Mouse (Mus musculus) forebrain, embryonic 14.5 days (tissue): ENCODE results near the gene Gm9. TPM values are rescaled to one million over a fixed set of nuclear protein-coding genes. Genes with fewer than 3 reads are reported as not detected.

Experiments
- ATAC-seq: fragments of 200-750 bp; cut with Nextera tagmentation; 2 replicates; pipeline ENCODE4 v1.8.0; 2017; ENCODE audit warnings: mild to moderate bottlenecking, moderate library complexity
- DNase-seq: peaks from one replicate; pipeline ENCODE4 v3.0.0-alpha.2; 2015; ENCODE audit warnings: low spot score
- H3K27ac ChIP-seq: fragments of 300-500 bp; sonication (generic); 2 replicates; pipeline ENCODE4 v1.5.1; 2014; ENCODE audit warnings: low read depth, mild to moderate bottlenecking, control low read depth, low read length, moderate library complexity
- H3K27me3 ChIP-seq: fragments of 300-500 bp; sonication (generic); replicated peaks from 2 replicates; pipeline ENCODE4 v1.6.1; 2014; ENCODE audit warnings: low read length, control low read depth, mixed read lengths; ENCODE audit not compliant: control insufficient read depth, insufficient read depth
- H3K36me3 ChIP-seq: fragments of 300-500 bp; sonication (generic); 2 replicates; pipeline ENCODE4 v1.6.1; 2014; ENCODE audit warnings: low read length, control low read depth; ENCODE audit not compliant: control insufficient read depth, insufficient read depth
- H3K4me1 ChIP-seq: fragments of 300-500 bp; sonication (generic); 2 replicates; pipeline ENCODE4 v1.6.1; 2014; ENCODE audit warnings: antibody characterized with exemption, low read length, control low read depth; ENCODE audit not compliant: control insufficient read depth, insufficient read depth
- H3K4me2 ChIP-seq: fragments of 300-500 bp; sonication (generic); 2 replicates; pipeline ENCODE4 v1.6.1; 2014; ENCODE audit warnings: mild to moderate bottlenecking, control low read depth, low read length
- H3K4me3 ChIP-seq: fragments of 300-500 bp; sonication (generic); 2 replicates; pipeline ENCODE4 v1.5.1; 2014; ENCODE audit warnings: low read depth, low read length, control low read depth
- H3K9ac ChIP-seq: fragments of 300-500 bp; sonication (generic); 2 replicates; pipeline ENCODE4 v1.6.1; 2014; ENCODE audit warnings: mild to moderate bottlenecking, low read length, control low read depth, moderate library complexity
- H3K9me3 ChIP-seq: fragments of 300-500 bp; sonication (generic); replicated peaks from 2 replicates; pipeline ENCODE4 v1.6.1; 2016; ENCODE audit warnings: low read length, control low read depth, mixed read lengths; ENCODE audit not compliant: control insufficient read depth
- WGBS: fragments of 180-500 bp; shearing (Covaris S2); extraction: QIAGEN DNeasy Blood & Tissue Kit; methylation state at CpG from one replicate; pipeline ENCODE4 v1.1.7; 2014; 5-methylcytosine and 5-hydroxymethylcytosine counted together
- polyA plus RNA-seq: library from polyadenylated mRNA; unstranded; fragments of >200 nt; fragmentation: Nextera tagmentation; extraction: Ambion mirVana; gene quantifications from 2 replicates; pipeline ENCODE4 v1.2.1, GENCODE M21; 2014

Gene Gm9
- polyA plus RNA-seq, 1 experiment from 2014 or later = not detected

- 53% methylated on average over 5 of the region's 5 CpGs for WGBS
- Histone ChIP-seq H3K4me1 (no peaks in the 10 kb centered on the region), H3K36me3 (no peaks in the 10 kb centered on the region), H3K4me2 (no peak within 1 kb of the TSS), H3K4me3 (no peak within 1 kb of the TSS), H3K9ac (no peak within 1 kb of the TSS), H3K9me3 (no peaks in the 10 kb centered on the region), H3K27me3 (no peaks in the 10 kb centered on the region), H3K27ac (no peak within 1 kb of the TSS)
- ATAC-seq (no peak), DNase-seq (no peak)
These were observed 42.1 kb downstream of the Gm9 start, which contains the start of gene Akap14 for GRCm38 (mm10) chrX:37168742-37169141. Akap14 (minus strand) TSS chrX:37168842.

GRCm38 (mm10) chrX:37167085-37167484, 43.8 kb downstream of the Gm9 start:
- Histone ChIP-seq H3K4me2 (no peak overlapping the region), H3K9ac (no peak overlapping the region), H3K27me3 (no peaks in the 10 kb centered on the region), H3K4me3 (no peak overlapping the region), H3K36me3 (no peaks in the 10 kb centered on the region), H3K4me1 (no peaks in the 10 kb centered on the region), H3K9me3 (no peaks in the 10 kb centered on the region), H3K27ac (no peak overlapping the region)
- DNase-seq = peak; percentile 58
- ATAC-seq = no peak
- 48% methylated on average over 3 of the region's 3 CpGs for WGBS

DNA sequence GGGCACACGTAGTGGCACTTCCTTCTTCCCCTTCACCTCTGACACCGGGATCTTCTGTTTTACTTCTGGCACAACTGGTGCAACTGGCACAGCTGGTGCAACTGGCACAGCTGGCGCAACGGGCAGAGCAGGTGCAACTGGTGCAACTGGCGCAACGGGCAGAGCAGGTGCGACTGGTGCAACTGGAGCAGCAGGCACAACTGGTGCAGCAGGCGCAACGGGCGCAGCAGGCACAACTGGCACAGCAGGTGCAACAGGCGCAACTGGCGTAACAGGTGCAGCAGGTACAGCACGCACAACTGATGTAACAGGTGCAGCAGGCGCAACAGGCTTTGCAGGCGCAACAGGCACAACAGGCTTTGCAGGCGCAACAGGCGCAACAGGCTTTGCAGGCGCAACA, 47.7 kb downstream of the Gm9 start:
- 71% methylated on average over 18 of the region's 18 CpGs for WGBS
- Histone ChIP-seq H3K4me3 (no peak overlapping the region), H3K27me3 (no peaks in the 10 kb centered on the region), H3K9me3 (no peaks in the 10 kb centered on the region), H3K4me2 (no peak overlapping the region), H3K27ac (no peak overlapping the region), H3K4me1 (no peaks in the 10 kb centered on the region), H3K9ac (no peak overlapping the region), H3K36me3 (no peaks in the 10 kb centered on the region)
- DNase-seq (no peak), ATAC-seq (no peak)

GRCm38 (mm10) chrX:37161169-37161568, 49.7 kb downstream of the Gm9 start:
- ATAC-seq (no peak), DNase-seq (no peak)
- Histone ChIP-seq H3K36me3 (0 out of 2 replicates have a peak, but pooled peaks cover 4% of the 10 kb centered on the region), H3K4me2 (no peak overlapping the region), H3K4me3 (no peak overlapping the region), H3K27ac (no peak overlapping the region), H3K4me1 (no peaks in the 10 kb centered on the region), H3K27me3 (no peaks in the 10 kb centered on the region), H3K9ac (no peak overlapping the region), H3K9me3 (no peaks in the 10 kb centered on the region)
- 75% methylated on average over 10 of the region's 10 CpGs for WGBS

Other genes starting within 250 kb of the Gm9 start
- gene Sept6, start 219.2 kb downstream of the Gm9 start, polyA plus RNA-seq = 49.3 and 60.5 TPM in 2 replicates
- gene Sowahd, start 162.2 kb downstream of the Gm9 start, polyA plus RNA-seq = not detected in 2 replicates
- 316 and 433 TPM in 2 replicates for gene Rpl39, start 125.6 kb downstream of the Gm9 start, polyA plus RNA-seq
- 20.2 and 20.7 TPM in 2 replicates for gene Upf3b, start 100.7 kb downstream of the Gm9 start, polyA plus RNA-seq
- gene Nkap, start 84.2 kb downstream of the Gm9 start, polyA plus RNA-seq = 13.6 and 17.1 TPM in 2 replicates
- 0.36 TPM in 1 of 2 replicates, not detected in the other for gene Akap14, start 42.2 kb downstream of the Gm9 start, polyA plus RNA-seq
- gene Ndufa1, start 19.9 kb downstream of the Gm9 start, polyA plus RNA-seq = 485 and 642 TPM in 2 replicates
- 13.9 and 15.3 TPM in 2 replicates for gene Rnf113a1, start 19.8 kb downstream of the Gm9 start, polyA plus RNA-seq
- gene Rhox1, start 11.2 kb upstream of the Gm9 start, polyA plus RNA-seq = not detected in 2 replicates
- gene Rhox2a, start 33.9 kb upstream of the Gm9 start, polyA plus RNA-seq = not detected in 2 replicates
- not detected in 2 replicates for gene Rhox3a, start 38.9 kb upstream of the Gm9 start, polyA plus RNA-seq
- gene Rhox4a, start 54.3 kb upstream of the Gm9 start, polyA plus RNA-seq = not detected in 2 replicates
- not detected in 2 replicates for gene Rhox3a2, start 169.0 kb upstream of the Gm9 start, polyA plus RNA-seq
- gene Rhox4a2, start 179.8 kb upstream of the Gm9 start, polyA plus RNA-seq = not detected in 2 replicates
- gene Rhox2b, start 201.0 kb upstream of the Gm9 start, polyA plus RNA-seq = not detected in 2 replicates
- gene Rhox4b, start 221.5 kb upstream of the Gm9 start, polyA plus RNA-seq = not detected in 2 replicates
- not detected in 2 replicates for gene Rhox2c, start 242.6 kb upstream of the Gm9 start, polyA plus RNA-seq
- not detected in 2 replicates for gene Rhox3c, start 247.5 kb upstream of the Gm9 start, polyA plus RNA-seq